Mouse (Mus musculus): ENCODE results near the gene Il21r.

The Il21r gene

GRCm38 (mm10) chr7:125649013-125649412 lies 45.8 kb downstream of the Il21r start:
- DNase-seq: no peak

GRCm38 (mm10) chr7:125657511-125657910 lies 54.3 kb downstream of the Il21r start:
- no peak for DNase-seq

- DNase-seq: no peak
Measured at GRCm38 (mm10) chr7:125663654-125664053, 60.4 kb downstream of the Il21r start.

- DNase-seq: no peak
Measured at GRCm38 (mm10) chr7:125670865-125671264, 67.6 kb downstream of the Il21r start.

- DNase-seq: no peak
Measured at GRCm38 (mm10) chr7:125671396-125671795, 68.2 kb downstream of the Il21r start.

- peak; percentile 49 for DNase-seq
Measured at GRCm38 (mm10) chr7:125674916-125675315, 71.7 kb downstream of the Il21r start.

- peak; percentile 40 for DNase-seq
Measured at GRCm38 (mm10) chr7:125678756-125679155, 75.5 kb downstream of the Il21r start.

GRCm38 (mm10) chr7:125679936-125680335 lies 76.7 kb downstream of the Il21r start:
- no peak for DNase-seq

All from kidney, adult 9 months (tissue).